Mouse (Mus musculus): Measurements from ENCODE around the gene Olfr799.

Olfr799 gene

GRCm38 (mm10) chr10:129637184-129637583 lies at the start of gene Olfr799:
Gene Olfr799 (plus strand): TSS chr10:129637484.
- no peak for DNase-seq (ENCODE audit: low read depth, low spot score)

- DNase-seq (ENCODE audit: low read depth, low spot score), result no peak
Observed at GRCm38 (mm10) chr10:129612470-129612869, 24.8 kb upstream of the Olfr799 start, which contains the start of gene Olfr796. Gene Olfr796 (minus strand): TSS chr10:129612570.

DNA sequence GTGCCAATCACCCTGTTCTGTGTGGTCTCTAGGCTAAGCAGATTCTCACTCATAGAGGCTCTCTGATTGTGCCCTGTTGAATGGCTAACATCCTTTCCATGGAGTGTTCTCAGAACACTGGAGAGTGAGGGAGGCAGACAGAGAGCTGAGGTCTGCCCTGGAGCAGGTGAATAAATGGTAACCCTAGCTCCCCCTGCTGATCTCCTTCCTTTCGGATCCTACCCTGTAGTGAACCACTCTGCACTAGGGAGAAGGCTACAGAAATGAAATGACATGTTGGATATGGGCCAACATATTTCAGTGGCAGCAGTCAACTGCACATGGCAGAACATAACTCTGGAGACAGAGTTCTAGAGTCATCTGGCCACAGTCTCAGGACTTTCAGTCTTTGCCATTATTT lies 15.6 kb upstream of the Olfr799 start:
- DNase-seq (ENCODE audit: low read depth, low spot score), result no peak

DNA sequence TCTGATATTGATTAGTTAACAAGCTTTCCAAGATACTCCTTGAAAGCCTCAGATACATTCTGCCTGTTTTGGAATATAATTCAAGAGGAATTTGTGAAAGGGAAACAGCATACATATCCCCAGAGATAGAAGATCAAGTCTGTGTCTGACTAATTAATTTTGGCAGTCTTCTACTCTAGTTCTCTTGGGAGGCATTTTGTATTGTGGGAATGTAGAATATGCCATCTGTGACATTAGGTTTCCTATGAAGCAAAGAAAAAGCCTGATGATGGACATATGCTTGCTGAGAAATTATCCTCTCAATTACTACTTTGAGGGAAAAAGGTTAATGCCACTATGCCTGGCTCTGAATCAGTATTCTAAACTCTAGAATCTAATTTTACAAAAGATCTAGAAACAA lies 14.0 kb upstream of the Olfr799 start:
- no peak for DNase-seq (ENCODE audit: low read depth, low spot score)

DNA sequence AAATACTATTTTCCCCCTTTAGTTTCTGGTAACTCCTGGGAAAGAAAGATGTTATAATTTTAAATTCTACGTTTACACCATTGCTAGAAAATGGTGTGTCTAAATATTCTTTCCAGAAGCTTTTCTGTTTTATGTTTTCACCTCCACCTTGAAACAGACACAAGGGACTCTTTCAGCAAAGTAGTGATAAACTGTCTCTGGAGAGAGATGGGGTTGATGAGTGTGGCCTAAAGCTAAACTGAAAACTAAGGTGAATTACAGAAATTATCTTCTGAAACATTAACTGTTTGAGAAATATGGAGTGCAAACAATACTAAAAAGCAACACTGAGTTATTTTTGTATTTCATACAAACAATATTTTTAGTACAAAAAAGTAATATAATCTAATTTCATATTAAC lies 9.4 kb upstream of the Olfr799 start, which contains the start of gene Olfr798:
TSS of gene Olfr798 (minus strand) at position 101 of the 400 bp plus-strand sequence.
- no peak for DNase-seq (ENCODE audit: low read depth, low spot score)

- DNase-seq (ENCODE audit: low read depth, low spot score), result no peak
Observed at GRCm38 (mm10) chr10:129651763-129652162, 14.5 kb downstream of the Olfr799 start.

- no peak for DNase-seq (ENCODE audit: low read depth, low spot score)
Observed at GRCm38 (mm10) chr10:129657394-129657793, 20.1 kb downstream of the Olfr799 start, which contains the start of gene Olfr800. Gene Olfr800 (plus strand): TSS chr10:129657694.

DNA sequence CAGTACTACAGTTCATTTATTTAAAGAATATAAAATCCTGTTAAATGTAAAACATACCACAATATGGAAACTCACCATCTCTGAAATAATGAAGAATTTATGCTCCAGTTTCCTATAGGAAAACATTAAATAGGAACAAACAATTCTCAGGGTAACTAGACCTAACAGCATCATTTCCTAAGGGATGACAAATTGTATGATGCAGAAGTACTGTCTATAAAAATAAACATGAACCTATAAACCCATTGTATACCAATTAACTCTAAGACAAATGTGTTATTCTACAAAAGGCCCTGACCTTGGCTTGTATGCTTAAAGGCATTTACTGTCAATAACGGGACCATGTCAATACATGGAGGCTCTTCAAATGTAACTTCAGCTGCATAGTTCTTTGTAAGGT lies 36.5 kb downstream of the Olfr799 start, which contains the start of gene Olfr801:
TSS of gene Olfr801 (minus strand) at position 101 of the 400 bp plus-strand sequence.
- DNase-seq (ENCODE audit: low read depth, low spot score), result no peak

GRCm38 (mm10) chr10:129688069-129688468 lies 50.8 kb downstream of the Olfr799 start, which contains the start of gene Olfr802:
Gene Olfr802 (minus strand): TSS chr10:129688169.
- DNase-seq (ENCODE audit: low read depth, low spot score), result no peak

DNA sequence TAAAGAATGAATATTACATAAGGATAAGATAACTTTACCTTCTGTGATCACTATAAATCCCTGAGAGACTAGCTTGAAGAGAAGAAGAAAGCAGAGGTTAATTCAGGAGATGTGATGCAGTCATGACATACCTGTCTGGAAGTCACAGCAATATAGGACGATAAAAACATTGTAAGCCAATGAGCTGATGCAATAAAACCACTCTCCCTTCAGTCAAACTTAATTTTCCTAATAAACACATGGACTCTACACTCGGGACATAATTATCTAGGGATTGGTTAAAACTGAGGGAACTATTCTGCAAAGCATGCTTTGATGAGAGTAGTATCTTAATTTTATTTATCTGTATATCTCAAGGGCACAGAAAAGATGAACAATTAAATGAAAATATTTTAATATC lies 56.9 kb downstream of the Olfr799 start, which contains the start of gene Olfr803:
TSS of gene Olfr803 (minus strand) at position 101 of the 400 bp plus-strand sequence.
- no peak for DNase-seq (ENCODE audit: low read depth, low spot score)
